Mouse (Mus musculus) stomach, embryonic 16.5 days (tissue): ENCODE results near the gene Slc4a8. TPM values are rescaled to one million over a fixed set of nuclear protein-coding genes. Genes with fewer than 3 reads are reported as not detected.
"Not testable (repeated sequence)": the region's sequence is repeated elsewhere in the genome, so short reads cannot be mapped to it uniquely, and the experiment has no call there.

ENCODE experiments used
- ATAC-seq: fragments of 200-750 bp; cut with Nextera tagmentation; 2 replicates; pipeline ENCODE4 v1.8.0; 2017; ENCODE audit warnings: moderate number of reproducible peaks, moderate TSS enrichment; ENCODE audit not compliant: insufficient read depth, low FRiP score
- H3K27ac ChIP-seq: fragments of 300-500 bp; sonication (generic); 2 replicates; pipeline ENCODE4 v1.5.1; 2014; ENCODE audit warnings: low read length
- H3K27me3 ChIP-seq: fragments of 300-500 bp; sonication (generic); 2 replicates; pipeline ENCODE4 v1.6.1; 2014; ENCODE audit warnings: low read length, control low read depth, mixed read lengths; ENCODE audit not compliant: control insufficient read depth, insufficient read depth
- H3K36me3 ChIP-seq: fragments of 300-500 bp; sonication (generic); 2 replicates; pipeline ENCODE4 v1.6.1; 2014; ENCODE audit warnings: low read length; ENCODE audit not compliant: control insufficient read depth, insufficient read depth
- H3K4me1 ChIP-seq: fragments of 300-500 bp; sonication (generic); 2 replicates; pipeline ENCODE4 v1.6.1; 2014; ENCODE audit warnings: low read length, control low read depth, mixed read lengths; ENCODE audit not compliant: control insufficient read depth, insufficient read depth
- H3K4me2 ChIP-seq: fragments of 300-500 bp; sonication (generic); 2 replicates; pipeline ENCODE4 v1.6.1; 2014; ENCODE audit warnings: low read depth, low read length, mixed read lengths
- H3K4me3 ChIP-seq: fragments of 300-500 bp; sonication (generic); replicated peaks from 2 replicates; pipeline ENCODE4 v1.5.1; 2014; ENCODE audit warnings: mild to moderate bottlenecking, low read length
- H3K9ac ChIP-seq: fragments of 300-500 bp; sonication (generic); 2 replicates; pipeline ENCODE4 v1.6.1; 2014; ENCODE audit warnings: low read length
- H3K9me3 ChIP-seq: fragments of 300-500 bp; sonication (generic); replicated peaks from 2 replicates; pipeline ENCODE4 v1.6.1; 2016; ENCODE audit warnings: low read length, control low read depth; ENCODE audit not compliant: control insufficient read depth
- WGBS: fragments of 180-500 bp; shearing (Covaris S2); extraction: QIAGEN DNeasy Blood & Tissue Kit; methylation state at CpG from one replicate; pipeline ENCODE4 v1.1.7; 2014; 5-methylcytosine and 5-hydroxymethylcytosine counted together
- polyA plus RNA-seq: library from polyadenylated mRNA; unstranded; fragments of >200 nt; fragmentation: Nextera tagmentation; extraction: Ambion mirVana; gene quantifications from 2 replicates; pipeline ENCODE4 v1.2.1, GENCODE M21; 2015

Gene Slc4a8
- polyA plus RNA-seq, 1 experiment from 2014 or later, result 4.7 TPM

DNA sequence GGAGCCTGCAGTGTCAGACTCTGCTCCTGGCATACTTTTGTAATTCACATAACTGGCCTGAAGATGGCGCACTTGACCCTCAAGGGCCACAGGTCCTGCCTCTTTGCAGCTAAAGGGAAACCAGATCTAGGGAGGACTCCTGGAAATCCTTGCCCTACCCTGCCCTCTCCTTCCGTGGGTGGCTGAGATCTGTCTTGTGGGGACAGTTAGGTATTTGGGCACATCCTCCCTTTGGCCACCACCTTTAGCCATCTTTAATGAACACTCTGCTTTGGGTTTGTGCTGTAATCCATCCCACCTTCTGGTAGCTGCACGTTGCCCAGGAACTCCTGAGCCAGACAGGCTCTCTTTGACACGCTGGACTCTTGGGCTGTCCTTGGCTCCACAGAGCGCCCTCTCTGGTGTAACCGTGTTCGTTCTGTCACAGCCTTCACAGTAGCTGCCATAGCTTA lies 4.0 kb upstream of the Slc4a8 start:
- WGBS, result 4% methylated on average over 7 of the region's 7 CpGs
- ATAC-seq, result no peak
- Histone ChIP-seq H3K9me3 (no peaks in the 10 kb centered on the region), H3K27ac (no peak overlapping the region), H3K36me3 (no peaks in the 10 kb centered on the region), H3K27me3 (no peaks in the 10 kb centered on the region; the same call in 1 of the 2 replicates), H3K4me3 (no peak overlapping the region), H3K4me1 (no peaks in the 10 kb centered on the region; the same call in 1 of the 2 replicates), H3K4me2 (peak overlapping the region; percentile 25; the same call in 1 of the 2 replicates), H3K9ac (0 out of 2 replicates have a peak overlapping the region, but pooled peaks have one; percentile 27)

DNA sequence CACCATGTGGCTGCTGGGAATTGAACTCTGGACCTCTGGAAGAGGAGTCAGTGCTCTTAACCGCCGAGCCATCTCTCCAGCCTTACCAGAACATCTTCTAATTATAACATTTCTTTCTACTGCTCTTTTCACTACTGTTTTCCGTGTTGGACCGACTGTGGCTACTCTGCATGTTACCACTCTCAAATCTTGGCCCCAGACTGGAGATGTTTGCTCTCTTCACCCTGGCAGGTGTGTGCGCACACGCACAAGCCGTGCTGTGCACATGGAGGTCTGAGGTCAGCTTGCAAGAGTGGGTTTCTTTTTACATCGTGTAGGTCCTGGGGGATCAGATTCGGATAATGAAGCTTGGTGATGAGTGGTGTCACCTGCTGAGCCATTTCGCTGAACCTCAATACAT lies 2.3 kb upstream of the Slc4a8 start:
- Histone ChIP-seq H3K4me3 (no peak overlapping the region), H3K9me3 (no peaks in the 10 kb centered on the region), H3K4me1 (no peaks in the 10 kb centered on the region; the same call in 1 of the 2 replicates), H3K36me3 (no peaks in the 10 kb centered on the region), H3K27me3 (no peaks in the 10 kb centered on the region; the same call in 1 of the 2 replicates), H3K4me2 (no peak overlapping the region), H3K9ac (no peak overlapping the region), H3K27ac (no peak overlapping the region)
- WGBS, result 84% methylated on average over 10 of the region's 10 CpGs
- no peak for ATAC-seq

DNA sequence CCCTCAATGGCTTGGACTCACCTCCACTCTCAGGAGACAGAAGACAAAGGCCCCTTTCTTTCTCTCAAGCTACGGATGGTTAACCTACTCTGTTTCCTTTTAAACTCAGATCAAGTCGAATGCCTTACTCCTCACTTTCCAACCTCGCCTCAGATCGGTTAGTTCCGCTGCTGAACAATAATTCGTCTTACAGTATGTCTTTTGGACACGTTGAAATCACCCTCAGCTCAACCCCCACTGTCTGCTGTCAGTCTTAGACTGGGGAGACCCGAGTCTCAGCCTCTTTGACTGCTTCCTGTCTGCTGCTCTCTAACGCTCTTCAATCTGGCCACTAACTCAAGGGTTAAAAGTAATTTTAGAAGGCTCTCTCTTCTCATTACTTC lies 520 bp upstream of the Slc4a8 start:
- Histone ChIP-seq H3K4me2 (peak overlapping the region; percentile 89), H3K9ac (no peak overlapping the region), H3K4me3 (peak overlapping the region; percentile 62), H3K9me3 (no peaks in the 10 kb centered on the region), H3K4me1 (no peaks in the 10 kb centered on the region), H3K27ac (peak overlapping the region; percentile 5), H3K27me3 (no peaks in the 10 kb centered on the region; the same call in 1 of the 2 replicates), H3K36me3 (no peaks in the 10 kb centered on the region)
- WGBS, result 13% methylated on average over 9 of the region's 9 CpGs
- no peak for ATAC-seq

DNA sequence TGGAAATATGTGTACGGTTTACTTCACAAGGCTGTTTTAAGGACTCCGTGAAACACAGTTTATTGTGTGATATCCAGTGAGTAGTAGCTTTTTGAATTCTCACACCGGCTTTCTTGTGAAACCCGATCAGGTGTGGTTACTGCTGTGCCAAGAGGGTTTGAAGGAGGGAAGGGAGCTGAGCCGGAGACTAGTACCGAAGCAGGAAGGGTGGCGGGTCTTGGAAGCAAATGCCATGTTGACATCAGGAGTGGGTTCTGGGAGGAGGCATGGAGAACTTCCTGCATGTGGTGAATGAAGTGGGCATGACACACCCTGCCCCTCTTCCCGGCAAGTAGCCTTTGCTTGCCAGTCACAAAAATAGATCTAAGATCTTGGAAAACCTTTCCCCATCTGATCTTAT lies 1.1 kb downstream of the Slc4a8 start:
- Histone ChIP-seq H3K4me3 (peak overlapping the region; percentile 62; the same call in 1 of the 2 replicates), H3K4me2 (peak overlapping the region; percentile 89; the same call in 1 of the 2 replicates), H3K27ac (no peak overlapping the region), H3K9ac (no peak overlapping the region), H3K27me3 (no peaks in the 10 kb centered on the region; the same call in 1 of the 2 replicates), H3K36me3 (no peaks in the 10 kb centered on the region), H3K4me1 (no peaks in the 10 kb centered on the region), H3K9me3 (no peaks in the 10 kb centered on the region)
- no peak for ATAC-seq
- 42% methylated on average over 8 of the region's 8 CpGs for WGBS

DNA sequence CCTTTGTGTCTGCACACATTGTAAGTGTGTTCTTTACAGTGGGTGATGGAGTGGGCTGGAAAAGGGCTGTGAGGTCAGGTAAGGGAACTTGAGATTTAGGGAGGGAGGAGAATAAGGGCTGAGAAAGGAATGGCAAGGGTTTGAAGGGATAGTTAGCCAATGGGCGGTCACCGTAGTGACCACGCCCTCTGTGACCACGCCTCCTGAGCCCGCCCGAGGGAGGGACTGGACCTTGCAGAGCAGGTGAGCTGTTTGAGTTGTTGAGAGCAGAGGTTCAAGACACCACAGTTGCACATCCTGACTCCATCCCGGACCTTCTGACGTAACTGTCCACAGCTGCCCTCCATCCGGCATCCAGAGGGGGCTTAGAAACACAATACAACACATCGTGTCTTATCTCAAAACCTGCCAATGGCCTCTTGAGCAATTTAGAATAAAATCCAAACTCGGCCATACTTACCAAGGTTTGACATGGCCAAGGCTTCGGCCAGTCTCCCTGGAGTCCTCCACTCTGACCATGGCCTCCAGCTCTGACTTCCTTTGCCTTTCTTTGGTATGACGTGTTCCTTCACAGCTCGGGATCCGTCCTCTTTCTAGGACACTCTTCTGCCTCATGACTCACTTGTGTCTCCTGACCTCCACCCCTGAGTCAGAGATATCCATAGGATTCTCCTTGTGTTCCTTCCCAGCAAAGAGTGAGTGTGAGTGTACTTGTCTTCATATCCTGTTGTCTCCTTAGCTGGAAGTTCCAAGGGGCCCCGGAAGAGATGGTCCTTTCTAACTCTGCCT lies 2.8 kb downstream of the Slc4a8 start:
- H3K27ac ChIP-seq, result no peak overlapping the region
- no peaks in the 10 kb centered on the region for H3K9me3 ChIP-seq
- no peak overlapping the region for H3K9ac ChIP-seq
- H3K4me2 ChIP-seq, result no peak overlapping the region
- no peak for ATAC-seq
- no peaks in the 10 kb centered on the region; the same call in 1 of the 2 replicates for H3K27me3 ChIP-seq
- H3K4me1 ChIP-seq, result no peaks in the 10 kb centered on the region
- H3K36me3 ChIP-seq, result no peaks in the 10 kb centered on the region
- no peak overlapping the region for H3K4me3 ChIP-seq
- 81% methylated on average over 16 of the region's 16 CpGs for WGBS

DNA sequence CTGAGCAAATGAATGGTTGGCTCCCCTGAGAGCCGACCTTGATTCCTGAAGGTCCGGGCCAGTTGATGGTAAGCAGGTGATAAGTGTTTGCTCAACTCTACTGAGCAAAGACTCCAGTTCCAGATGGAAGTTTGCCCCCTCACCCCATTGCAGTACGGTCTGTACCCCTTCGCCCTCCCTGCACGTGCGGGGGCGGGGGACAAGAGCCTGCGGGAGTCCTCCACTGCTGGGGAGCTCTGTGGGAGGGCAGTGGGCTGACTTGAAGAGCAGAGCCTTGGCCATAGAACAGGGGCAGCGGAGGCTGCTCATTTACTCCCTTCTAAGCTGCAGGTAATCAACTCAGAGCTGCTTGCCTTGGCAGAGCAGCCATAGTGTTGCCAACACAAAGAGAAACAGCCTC lies 5.3 kb downstream of the Slc4a8 start:
- 68% methylated on average over 9 of the region's 9 CpGs for WGBS
- H3K36me3 ChIP-seq, result no peaks in the 10 kb centered on the region

DNA sequence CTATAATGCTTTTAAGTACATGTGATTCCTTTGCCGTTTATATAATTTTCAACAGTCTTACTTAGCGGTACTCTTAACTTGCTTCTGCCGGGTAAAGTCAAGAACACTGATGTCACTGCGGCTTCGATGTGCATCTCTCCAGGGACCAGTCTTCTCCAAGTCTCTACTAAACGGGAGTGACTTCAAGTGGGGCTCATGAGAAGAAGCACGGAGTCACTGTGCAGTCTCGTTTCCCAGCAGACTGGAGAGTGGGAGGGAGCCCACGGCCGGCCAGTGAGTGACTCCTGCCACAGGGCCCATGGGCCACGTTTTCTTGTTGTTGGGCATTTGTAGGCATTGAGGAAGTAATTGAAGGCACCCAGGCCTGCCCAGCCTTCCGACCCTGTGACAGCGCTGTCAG lies 6.3 kb downstream of the Slc4a8 start:
- no peak overlapping the region for H3K4me2 ChIP-seq
- no peaks in the 10 kb centered on the region for H3K36me3 ChIP-seq
- H3K9ac ChIP-seq, result no peak overlapping the region
- no peak for ATAC-seq
- no peak overlapping the region for H3K27ac ChIP-seq
- H3K27me3 ChIP-seq, result no peaks in the 10 kb centered on the region
- no peaks in the 10 kb centered on the region for H3K4me1 ChIP-seq
- H3K9me3 ChIP-seq, result no peaks in the 10 kb centered on the region
- H3K4me3 ChIP-seq, result no peak overlapping the region
- 85% methylated on average over 13 of the region's 13 CpGs for WGBS

More for the DNA sequence above, 5.3 kb downstream of the Slc4a8 start:
- Histone ChIP-seq H3K9me3 (no peaks in the 10 kb centered on the region), H3K4me3 (no peak overlapping the region), H3K27ac (no peak overlapping the region), H3K27me3 (no peaks in the 10 kb centered on the region; the same call in 1 of the 2 replicates), H3K9ac (no peak overlapping the region), H3K4me1 (no peaks in the 10 kb centered on the region), H3K4me2 (no peak overlapping the region)
- ATAC-seq, result no peak

DNA sequence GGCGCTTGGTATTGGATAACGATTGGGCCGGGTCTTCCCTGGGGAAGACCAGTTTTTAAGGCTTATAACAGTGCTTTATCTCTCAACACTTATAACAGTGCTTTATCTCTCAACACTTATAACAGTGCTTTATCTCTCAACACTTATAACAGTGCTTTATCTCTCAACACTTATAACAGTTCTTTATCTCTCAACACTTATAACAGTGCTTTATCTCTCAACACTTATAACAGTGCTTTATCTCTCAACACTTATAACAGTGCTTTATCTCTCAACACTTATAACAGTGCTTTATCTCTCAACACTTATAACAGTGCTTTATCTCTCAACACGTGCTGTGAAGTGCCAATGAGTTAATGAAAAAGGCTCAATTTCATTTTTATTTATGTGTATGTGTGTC lies 7.5 kb downstream of the Slc4a8 start:
- ATAC-seq, H3K9me3 ChIP-seq, H3K9ac ChIP-seq, H3K36me3 ChIP-seq, H3K4me1 ChIP-seq, H3K4me3 ChIP-seq, H3K4me2 ChIP-seq, H3K27ac ChIP-seq, H3K27me3 ChIP-seq: not testable (repeated sequence)
- WGBS, result 80% methylated on average over 4 of the region's 4 CpGs

DNA sequence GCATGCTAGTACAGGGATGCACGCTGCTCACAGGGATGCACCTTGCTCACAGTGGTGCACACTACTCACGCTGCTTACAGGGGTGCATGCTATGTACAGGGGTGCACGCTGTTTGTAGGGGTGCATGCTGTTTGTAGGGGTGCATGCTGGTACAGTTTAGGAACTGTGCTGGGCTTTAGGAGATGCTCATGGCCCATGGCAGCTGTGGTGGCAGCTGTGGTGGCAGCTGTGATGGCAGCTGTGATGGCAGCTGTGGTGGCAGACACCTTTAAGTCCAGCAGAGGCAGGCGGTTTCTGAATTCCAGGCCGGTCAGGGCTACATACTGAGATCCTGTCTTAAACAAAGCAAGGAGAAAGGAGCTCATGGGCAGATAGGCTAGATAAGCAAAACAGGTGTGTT lies 8.8 kb downstream of the Slc4a8 start:
- peaks cover 4% of the 10 kb centered on the region; the same call in 1 of the 2 replicates for H3K4me1 ChIP-seq
- no peak overlapping the region for H3K4me2 ChIP-seq
- H3K36me3 ChIP-seq, result no peaks in the 10 kb centered on the region
- no peak overlapping the region for H3K27ac ChIP-seq
- no peak overlapping the region for H3K4me3 ChIP-seq
- WGBS, result 93% methylated on average over 5 of the region's 5 CpGs
- ATAC-seq, result no peak
- no peaks in the 10 kb centered on the region for H3K9me3 ChIP-seq
- no peaks in the 10 kb centered on the region for H3K27me3 ChIP-seq
- no peak overlapping the region for H3K9ac ChIP-seq
